Mouse (Mus musculus) 416B (cell line): ENCODE measurements around the gene Napb.
A peak's percentile ranks its signal among the peaks of the same experiment; 100 is the strongest.

ENCODE experiments used
- DNase-seq: peaks from one replicate; pipeline ENCODE4 v3.0.0; 2011; ENCODE audit warnings: low read depth

Gene Napb

GRCm38 (mm10) chr2:148687971-148688370 lies 44.3 kb downstream of the Napb start:
- no peak for DNase-seq

GRCm38 (mm10) chr2:148686862-148687261 lies 45.4 kb downstream of the Napb start:
- DNase-seq: no peak

- DNase-seq: peak; percentile 81
Measured at GRCm38 (mm10) chr2:148685709-148686108, 46.6 kb downstream of the Napb start.

- no peak for DNase-seq
Measured at GRCm38 (mm10) chr2:148684972-148685371, 47.3 kb downstream of the Napb start.

GRCm38 (mm10) chr2:148683031-148683430 lies 49.2 kb downstream of the Napb start:
- DNase-seq: no peak

- DNase-seq: peak; percentile 69
Measured at GRCm38 (mm10) chr2:148681461-148681891, 50.8 kb downstream of the Napb start.

GRCm38 (mm10) chr2:148680775-148681291 lies 51.4 kb downstream of the Napb start, which contains the start of gene Gzf1:
Gzf1 (plus strand) TSS chr2:148681023.
- peak; percentile 99 for DNase-seq

GRCm38 (mm10) chr2:148679346-148679745 lies 52.9 kb downstream of the Napb start:
- DNase-seq: no peak

GRCm38 (mm10) chr2:148677801-148678200 lies 54.5 kb downstream of the Napb start:
- no peak for DNase-seq

- peak; percentile 97 for DNase-seq
Measured at GRCm38 (mm10) chr2:148672199-148673096, 59.8 kb downstream of the Napb start, which contains the start of gene Nxt1. Nxt1 (plus strand) TSS chr2:148672601.

- DNase-seq: no peak
Measured at GRCm38 (mm10) chr2:148663458-148663857, 68.8 kb downstream of the Napb start.

GRCm38 (mm10) chr2:148654961-148655360 lies 77.3 kb downstream of the Napb start:
- peak; percentile 68 for DNase-seq

GRCm38 (mm10) chr2:148650587-148651357 lies 81.5 kb downstream of the Napb start:
- no peak for DNase-seq

- DNase-seq: no peak
Measured at GRCm38 (mm10) chr2:148644421-148645000, 87.8 kb downstream of the Napb start.
